Mouse (Mus musculus) right cerebral cortex, adult 18-20 months (tissue): ENCODE data around the gene 1810055G02Rik.

ENCODE experiments used
- DNase-seq: peaks from one replicate; pipeline ENCODE4 v3.0.0; 2022; ENCODE audit warnings: mixed read lengths

1810055G02Rik gene

GRCm38 (mm10) chr19:3708078-3709012, at the start of gene 1810055G02Rik:
Gene 1810055G02Rik, plus strand, starts transcription at chr19:3708293.
- DNase-seq: peak; percentile 99

GRCm38 (mm10) chr19:3665510-3665909, 42.6 kb upstream of the 1810055G02Rik start:
- DNase-seq: no peak

GRCm38 (mm10) chr19:3666632-3667031, 41.5 kb upstream of the 1810055G02Rik start:
- no peak for DNase-seq

- DNase-seq: no peak
Measured at GRCm38 (mm10) chr19:3667155-3667895, 40.8 kb upstream of the 1810055G02Rik start.

- DNase-seq: no peak
Measured at GRCm38 (mm10) chr19:3667979-3668378, 40.1 kb upstream of the 1810055G02Rik start.

- no peak for DNase-seq
Measured at GRCm38 (mm10) chr19:3668551-3668950, 39.5 kb upstream of the 1810055G02Rik start.

- DNase-seq: no peak
Measured at GRCm38 (mm10) chr19:3669100-3669499, 39.0 kb upstream of the 1810055G02Rik start.

GRCm38 (mm10) chr19:3673149-3673548, 34.9 kb upstream of the 1810055G02Rik start:
- DNase-seq: no peak

GRCm38 (mm10) chr19:3674122-3674855, 33.8 kb upstream of the 1810055G02Rik start:
- DNase-seq: no peak

- DNase-seq: no peak
Measured at GRCm38 (mm10) chr19:3680732-3681131, 27.4 kb upstream of the 1810055G02Rik start.

- DNase-seq: peak; percentile 32
Measured at GRCm38 (mm10) chr19:3681310-3681934, 26.7 kb upstream of the 1810055G02Rik start.

- no peak for DNase-seq
Measured at GRCm38 (mm10) chr19:3684414-3684813, 23.7 kb upstream of the 1810055G02Rik start.

- no peak for DNase-seq
Measured at GRCm38 (mm10) chr19:3684957-3685580, 23.0 kb upstream of the 1810055G02Rik start.

GRCm38 (mm10) chr19:3685611-3686214, 22.4 kb upstream of the 1810055G02Rik start:
- no peak for DNase-seq

GRCm38 (mm10) chr19:3686215-3686894, 21.7 kb upstream of the 1810055G02Rik start, which contains the start of gene Lrp5:
Gene Lrp5, minus strand, starts transcription at chr19:3686564.
- peak; percentile 25 for DNase-seq

GRCm38 (mm10) chr19:3687676-3688171, 20.4 kb upstream of the 1810055G02Rik start:
- no peak for DNase-seq

- no peak for DNase-seq
Measured at GRCm38 (mm10) chr19:3691337-3691736, 16.8 kb upstream of the 1810055G02Rik start.

- DNase-seq: no peak
Measured at GRCm38 (mm10) chr19:3692414-3693145, 15.5 kb upstream of the 1810055G02Rik start.

GRCm38 (mm10) chr19:3694476-3694875, 13.6 kb upstream of the 1810055G02Rik start:
- DNase-seq: no peak

GRCm38 (mm10) chr19:3695006-3695405, 13.1 kb upstream of the 1810055G02Rik start:
- no peak for DNase-seq
